Mouse (Mus musculus) embryonic facial prominence, embryonic 11.5 days (tissue): ENCODE results near the gene Pde4b. TPM values are rescaled to one million over a fixed set of nuclear protein-coding genes. Genes with fewer than 3 reads are reported as not detected.
A peak's percentile ranks its signal among the peaks of the same experiment; 100 is the strongest.
"Not testable (repeated sequence)": the region's sequence is repeated elsewhere in the genome, so short reads cannot be mapped to it uniquely, and the experiment has no call there.

Experiments
- ATAC-seq: fragments of 200-750 bp; cut with Nextera tagmentation; replicated peaks from 2 replicates; pipeline ENCODE4 v1.8.0; 2017; ENCODE audit warnings: low read depth; ENCODE audit not compliant: insufficient number of reproducible peaks, low FRiP score, low TSS enrichment
- DNase-seq: peaks from one replicate; pipeline ENCODE4 v3.0.0-alpha.2; 2015; ENCODE audit warnings: low spot score
- H3K27ac ChIP-seq: fragments of 300-500 bp; sonication (generic); replicated peaks from 2 replicates; pipeline ENCODE4 v1.5.1; 2014; ENCODE audit warnings: mild to moderate bottlenecking, low read depth, low read length, control low read depth
- H3K27me3 ChIP-seq: fragments of 300-500 bp; sonication (generic); 2 replicates; pipeline ENCODE4 v1.6.1; 2014; ENCODE audit warnings: mild to moderate bottlenecking, low read length, moderate library complexity, mixed read lengths; ENCODE audit not compliant: control insufficient read depth, insufficient read depth
- H3K36me3 ChIP-seq: fragments of 300-500 bp; sonication (generic); replicated peaks from 2 replicates; pipeline ENCODE4 v1.6.1; 2014; ENCODE audit warnings: low read depth, mild to moderate bottlenecking, low read length, moderate library complexity, mixed read lengths; ENCODE audit not compliant: control insufficient read depth, insufficient read depth
- H3K4me1 ChIP-seq: fragments of 300-500 bp; sonication (generic); 2 replicates; pipeline ENCODE4 v1.6.1; 2014; ENCODE audit warnings: low read length, mixed read lengths; ENCODE audit not compliant: control insufficient read depth, insufficient read depth
- H3K4me2 ChIP-seq: fragments of 300-500 bp; sonication (generic); 2 replicates; pipeline ENCODE4 v1.6.1; 2014; ENCODE audit warnings: low read depth, mild to moderate bottlenecking, control low read depth, low read length, moderate library complexity
- H3K4me3 ChIP-seq: fragments of 300-500 bp; sonication (generic); 2 replicates; pipeline ENCODE4 v1.5.1; 2014; ENCODE audit warnings: low read depth, low read length, control low read depth
- H3K9ac ChIP-seq: fragments of 300-500 bp; sonication (generic); replicated peaks from 2 replicates; pipeline ENCODE4 v1.6.1; 2014; ENCODE audit warnings: mild to moderate bottlenecking, control low read depth, low read length
- H3K9me3 ChIP-seq: fragments of 300-500 bp; sonication (generic); replicated peaks from 2 replicates; pipeline ENCODE4 v1.6.1; 2016; ENCODE audit warnings: mild to moderate bottlenecking, low read length, inconsistent platforms, mixed read lengths; ENCODE audit not compliant: control insufficient read depth
- WGBS: fragments of 180-500 bp; shearing (Covaris S2); extraction: QIAGEN DNeasy Blood & Tissue Kit; methylation state at CpG from one replicate; pipeline ENCODE4 v1.1.7; 2014; 5-methylcytosine and 5-hydroxymethylcytosine counted together
- polyA plus RNA-seq: library from polyadenylated mRNA; unstranded; fragments of >200 nt; fragmentation: Nextera tagmentation; extraction: Ambion mirVana; gene quantifications from 2 replicates; pipeline ENCODE4 v1.2.1, GENCODE M21; 2014

The Pde4b gene
- polyA plus RNA-seq, 1 experiment from 2014 or later: 10.3 TPM

- H3K36me3 ChIP-seq: no peaks in the 10 kb centered on the region
- no peak overlapping the region for H3K9ac ChIP-seq
- H3K4me2 ChIP-seq: no peak overlapping the region
- ATAC-seq (no peak), DNase-seq (peak; percentile 87)
- H3K4me1 ChIP-seq: no peaks in the 10 kb centered on the region
- H3K4me3 ChIP-seq: no peak overlapping the region
- no peak overlapping the region for H3K27ac ChIP-seq
- no peaks in the 10 kb centered on the region for H3K27me3 ChIP-seq
- WGBS: 41% methylated on average over 11 of the region's 11 CpGs
- H3K9me3 ChIP-seq: no peaks in the 10 kb centered on the region
Observed at GRCm38 (mm10) chr4:102491468-102492123, 404.3 kb downstream of the Pde4b start.

GRCm38 (mm10) chr4:102492911-102493310 is 405.6 kb downstream of the Pde4b start:
- Histone ChIP-seq H3K9ac (no peak overlapping the region), H3K4me1 (no peaks in the 10 kb centered on the region)

GRCm38 (mm10) chr4:102493342-102494128 is 406.2 kb downstream of the Pde4b start:
- H3K9me3 ChIP-seq: no peaks in the 10 kb centered on the region
- no peak overlapping the region for H3K9ac ChIP-seq
- DNase-seq (peak; percentile 85), ATAC-seq (no peak)
- no peaks in the 10 kb centered on the region for H3K27me3 ChIP-seq
- 61% methylated on average over 4 of the region's 4 CpGs for WGBS
- no peak overlapping the region for H3K4me2 ChIP-seq
- H3K4me3 ChIP-seq: no peak overlapping the region
- H3K4me1 ChIP-seq: no peaks in the 10 kb centered on the region
- H3K27ac ChIP-seq: no peak overlapping the region
- H3K36me3 ChIP-seq: no peaks in the 10 kb centered on the region

More at GRCm38 (mm10) chr4:102492911-102493310, 405.6 kb downstream of the Pde4b start:
- H3K4me2 ChIP-seq: no peak overlapping the region
- H3K36me3 ChIP-seq: no peaks in the 10 kb centered on the region
- DNase-seq: no peak
- no peaks in the 10 kb centered on the region for H3K9me3 ChIP-seq
- WGBS: 85% methylated on average over 5 of the region's 5 CpGs
- no peaks in the 10 kb centered on the region for H3K27me3 ChIP-seq
- H3K4me3 ChIP-seq: no peak overlapping the region
- no peak overlapping the region for H3K27ac ChIP-seq
- ATAC-seq: no peak

GRCm38 (mm10) chr4:102494203-102494602 is 406.9 kb downstream of the Pde4b start:
- not testable (repeated sequence) for H3K27me3 ChIP-seq, DNase-seq, H3K4me3 ChIP-seq, H3K4me1 ChIP-seq, H3K27ac ChIP-seq, H3K9ac ChIP-seq, H3K9me3 ChIP-seq, H3K36me3 ChIP-seq, H3K4me2 ChIP-seq
- WGBS: 96% methylated on average over 6 of the region's 10 CpGs
- peak; percentile 84 for ATAC-seq

GRCm38 (mm10) chr4:102495001-102495400 is 407.7 kb downstream of the Pde4b start:
- H3K27me3 ChIP-seq: no peaks in the 10 kb centered on the region
- no peaks in the 10 kb centered on the region for H3K9me3 ChIP-seq
- H3K4me2 ChIP-seq: no peak overlapping the region
- H3K36me3 ChIP-seq: no peaks in the 10 kb centered on the region
- H3K27ac ChIP-seq: no peak overlapping the region
- DNase-seq: no peak
- no peak for ATAC-seq
- H3K9ac ChIP-seq: no peak overlapping the region
- WGBS: 72% methylated on average over 5 of the region's 5 CpGs
- H3K4me3 ChIP-seq: no peak overlapping the region
- H3K4me1 ChIP-seq: no peaks in the 10 kb centered on the region

- Histone ChIP-seq H3K9ac (no peak overlapping the region), H3K4me2 (no peak overlapping the region)
Observed at GRCm38 (mm10) chr4:102495474-102495873, 408.1 kb downstream of the Pde4b start.

GRCm38 (mm10) chr4:102496269-102497177 is 409.2 kb downstream of the Pde4b start:
- DNase-seq: no peak
- WGBS: 87% methylated on average over 20 of the region's 20 CpGs
- no peaks in the 10 kb centered on the region for H3K9me3 ChIP-seq
- H3K9ac ChIP-seq: no peak overlapping the region
- no peak overlapping the region for H3K27ac ChIP-seq
- no peak overlapping the region for H3K4me2 ChIP-seq
- ATAC-seq: no peak
- H3K4me3 ChIP-seq: no peak overlapping the region
- H3K27me3 ChIP-seq: no peaks in the 10 kb centered on the region
- no peaks in the 10 kb centered on the region for H3K4me1 ChIP-seq
- no peaks in the 10 kb centered on the region for H3K36me3 ChIP-seq

More at GRCm38 (mm10) chr4:102495474-102495873, 408.1 kb downstream of the Pde4b start:
- Histone ChIP-seq H3K4me3 (no peak overlapping the region), H3K27me3 (no peaks in the 10 kb centered on the region), H3K36me3 (no peaks in the 10 kb centered on the region), H3K4me1 (no peaks in the 10 kb centered on the region), H3K27ac (no peak overlapping the region), H3K9me3 (no peaks in the 10 kb centered on the region)
- WGBS: 70% methylated on average over 5 of the region's 5 CpGs
- no peak for DNase-seq
- ATAC-seq: no peak
